Comparison of ENCODE assay signal across 11 mouse cellular contexts in the genomic region with DNA sequence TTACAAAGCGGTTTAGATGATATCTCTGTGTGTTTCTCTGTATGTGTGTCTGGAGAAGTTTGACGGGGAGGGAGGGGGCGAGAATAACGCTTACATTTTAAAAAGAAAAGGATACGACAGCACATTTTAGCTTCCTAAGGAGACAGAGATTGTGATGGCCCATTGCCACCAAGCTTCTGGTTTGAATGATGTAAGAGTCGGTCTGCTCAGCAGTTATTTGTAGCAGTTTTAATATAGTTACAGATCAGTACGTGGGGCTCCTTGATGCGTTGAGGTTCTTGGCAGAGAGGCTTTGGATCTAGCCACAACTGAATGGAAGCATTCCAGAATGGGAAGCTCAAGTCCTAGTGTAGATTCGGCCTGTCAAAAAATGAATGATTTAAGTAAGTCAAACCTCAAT.
DNase-seq lines count a peak whose midpoint lies in the region; ATAC-seq lines count a peak whose summit lies in the region.
"Had no signal": no experiment of that assay in that cellular context is flagged by ENCODE, and none has a peak within 500 bp of the region (broad histone marks: within the 10 kb centered on the region; RNA-seq: fewer than 3 reads in every experiment).

No protein-coding gene starts in this region.

- H3K9ac ChIP-seq in forebrain, embryonic 14.5 days (ENCODE audit: low read length), result no peak overlapping the region
- H3K9ac ChIP-seq in lung, embryonic 15.5 days, result no peak overlapping the region

- H3K4me2 ChIP-seq in forebrain, embryonic 14.5 days (ENCODE audit: low read length), result no peak overlapping the region
- no peak overlapping the region for H3K4me2 ChIP-seq in lung, embryonic 15.5 days

- intact Hi-C loops in left cerebral cortex, postnatal 10 days (cut with DNase I), result no loop called here

- H3K4me1 ChIP-seq in forebrain, embryonic 14.5 days (ENCODE audit: control insufficient read depth, insufficient read depth, low read length), result no peaks in the 10 kb centered on the region
- no peaks in the 10 kb centered on the region; the same call in 1 of the 2 replicates for H3K4me1 ChIP-seq in forebrain, embryonic 10.5 days
- H3K4me1 ChIP-seq in lung, embryonic 15.5 days, result peaks cover 5% of the 10 kb centered on the region; the same call in 1 of the 2 replicates

- no peak for ATAC-seq in forebrain, embryonic 14.5 days
- ATAC-seq in lung, embryonic 15.5 days (ENCODE audit: borderline replicate concordance, extremely low read depth, low FRiP score, low TSS enrichment), result peak; percentile 67; the same call in 1 of the 2 replicates
- ATAC-seq: Patski had no signal

- H3K27me3 ChIP-seq in forebrain, embryonic 14.5 days (replicated peaks; ENCODE audit: control insufficient read depth, insufficient read depth, low read length), result no peaks in the 10 kb centered on the region
- no peaks in the 10 kb centered on the region for H3K27me3 ChIP-seq in forebrain, embryonic 10.5 days (ENCODE audit: poor library complexity, severe bottlenecking)
- no peaks in the 10 kb centered on the region for H3K27me3 ChIP-seq in lung, embryonic 15.5 days

- H3K9me3 ChIP-seq in forebrain, embryonic 14.5 days (replicated peaks; ENCODE audit: control insufficient read depth, low read length), result no peaks in the 10 kb centered on the region
- no peaks in the 10 kb centered on the region for H3K9me3 ChIP-seq in forebrain, embryonic 10.5 days
- H3K9me3 ChIP-seq in lung, embryonic 15.5 days, result no peaks in the 10 kb centered on the region

- WGBS in forebrain, embryonic 14.5 days, result 84% methylated on average over 9 of the region's 9 CpGs
- 92% methylated on average over 9 of the region's 9 CpGs for WGBS in forebrain, embryonic 10.5 days
- WGBS in lung, embryonic 15.5 days, result 54% methylated on average over 9 of the region's 9 CpGs

- H3K36me3 ChIP-seq in forebrain, embryonic 14.5 days (ENCODE audit: control insufficient read depth, insufficient read depth, low read length), result no peaks in the 10 kb centered on the region
- H3K36me3 ChIP-seq in forebrain, embryonic 10.5 days (replicated peaks), result no peaks in the 10 kb centered on the region
- no peaks in the 10 kb centered on the region for H3K36me3 ChIP-seq in lung, embryonic 15.5 days

- H3K4me3 ChIP-seq in forebrain, embryonic 14.5 days (ENCODE audit: low read depth, low read length), result no peak overlapping the region
- no peak overlapping the region for H3K4me3 ChIP-seq in forebrain, embryonic 10.5 days
- H3K4me3 ChIP-seq in lung, embryonic 15.5 days, result no peak overlapping the region

- no peak overlapping the region for H3K27ac ChIP-seq in forebrain, embryonic 14.5 days (ENCODE audit: low read depth, low read length)
- no peak overlapping the region for H3K27ac ChIP-seq in forebrain, embryonic 10.5 days
- H3K27ac ChIP-seq in lung, embryonic 15.5 days, result no peak overlapping the region

- DNase-seq in forebrain, embryonic 14.5 days (ENCODE audit: low spot score), result peak; percentile 44
- no peak for DNase-seq in forebrain, embryonic 10.5 days (ENCODE audit: extremely low spot score, low spot score)
- no peak for DNase-seq in lung, postnatal 36 days
- peak; percentile 38 to 55 for DNase-seq in left cerebral cortex, postnatal 10 days (ENCODE audit: extremely low spot score in 1 of 2, low spot score in 2 of 2)
- DNase-seq in right cerebral cortex, postnatal 4 days, result peak; percentile 51
- DNase-seq in neural tube, embryonic 10.5 days (ENCODE audit: extremely low spot score, low spot score), result no peak
- DNase-seq in thymus, postnatal 0 days (ENCODE audit: low spot score), result no peak
- DNase-seq: kidney, postnatal 4 days; retina, postnatal 1 day had no signal

Comparison
In these comparisons a context has a peak if more than half of its experiments do, and no peak if none do; other contexts are left out.
1. DNase-seq: peak in forebrain, embryonic 14.5 days (single experiment), left cerebral cortex, postnatal 10 days (2 of 2) and right cerebral cortex, postnatal 4 days (single experiment); none in forebrain, embryonic 10.5 days (single experiment), lung, postnatal 36 days (single experiment), neural tube, embryonic 10.5 days (single experiment) and thymus, postnatal 0 days (single experiment).